Mouse (Mus musculus): ENCODE results near the gene Efcab9. TPM values are rescaled to one million over a fixed set of nuclear protein-coding genes. Genes with fewer than 3 reads are reported as not detected.
"Not testable (repeated sequence)": the region's sequence is repeated elsewhere in the genome, so short reads cannot be mapped to it uniquely, and the experiment has no call there.

The Efcab9 gene
- polyA plus RNA-seq, 1 experiment = 0.38 TPM

DNA sequence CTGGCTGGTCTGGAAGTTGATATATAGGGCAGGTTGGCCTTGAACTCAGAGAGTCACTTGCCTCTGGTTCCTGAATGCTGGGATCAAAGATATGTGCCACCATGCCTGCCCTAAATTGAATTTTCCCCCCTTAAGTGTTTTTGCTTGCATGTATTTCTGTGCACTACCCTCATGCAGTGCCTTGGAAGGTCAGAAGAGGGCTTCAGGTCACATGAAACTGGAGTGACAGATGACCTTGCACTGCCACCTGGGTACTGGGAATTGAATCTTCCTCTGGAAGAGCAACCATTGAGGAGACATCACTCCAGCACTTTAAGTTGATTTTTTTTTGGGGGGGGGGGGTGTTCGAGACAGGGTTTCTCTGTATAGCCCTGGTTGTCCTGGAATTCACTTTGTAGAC lies 1.7 kb downstream of the Efcab9 start:
- H3K4me1 ChIP-seq = peaks cover 38% of the 10 kb centered on the region
- H3K27me3 ChIP-seq (replicated peaks) = no peaks in the 10 kb centered on the region
- H3K9me3 ChIP-seq = no peaks in the 10 kb centered on the region
- H3K36me3 ChIP-seq (replicated peaks; ENCODE audit: low read length) = peaks cover 9% of the 10 kb centered on the region
- no peak for TF ChIP-seq GATA1 (IDR thresholded peaks at IDR 0.05; ENCODE audit: borderline replicate concordance, low read length)
- TF ChIP-seq FLI1 (IDR thresholded peaks at IDR 0.05; ENCODE audit: low read length) = no peak
- no peak overlapping the region for H3K4me3 ChIP-seq (replicated peaks)

- TF ChIP-seq GATA1 (IDR thresholded peaks at IDR 0.05; ENCODE audit: borderline replicate concordance, low read length) (no peak), FLI1 (IDR thresholded peaks at IDR 0.05; ENCODE audit: low read length) (no peak)
- peaks cover 12% of the 10 kb centered on the region for H3K36me3 ChIP-seq (replicated peaks; ENCODE audit: low read length)
- H3K4me3 ChIP-seq (replicated peaks) = no peak overlapping the region
Observed at GRCm38 (mm10) chr11:32527006-32527405, 4.9 kb downstream of the Efcab9 start.

DNA sequence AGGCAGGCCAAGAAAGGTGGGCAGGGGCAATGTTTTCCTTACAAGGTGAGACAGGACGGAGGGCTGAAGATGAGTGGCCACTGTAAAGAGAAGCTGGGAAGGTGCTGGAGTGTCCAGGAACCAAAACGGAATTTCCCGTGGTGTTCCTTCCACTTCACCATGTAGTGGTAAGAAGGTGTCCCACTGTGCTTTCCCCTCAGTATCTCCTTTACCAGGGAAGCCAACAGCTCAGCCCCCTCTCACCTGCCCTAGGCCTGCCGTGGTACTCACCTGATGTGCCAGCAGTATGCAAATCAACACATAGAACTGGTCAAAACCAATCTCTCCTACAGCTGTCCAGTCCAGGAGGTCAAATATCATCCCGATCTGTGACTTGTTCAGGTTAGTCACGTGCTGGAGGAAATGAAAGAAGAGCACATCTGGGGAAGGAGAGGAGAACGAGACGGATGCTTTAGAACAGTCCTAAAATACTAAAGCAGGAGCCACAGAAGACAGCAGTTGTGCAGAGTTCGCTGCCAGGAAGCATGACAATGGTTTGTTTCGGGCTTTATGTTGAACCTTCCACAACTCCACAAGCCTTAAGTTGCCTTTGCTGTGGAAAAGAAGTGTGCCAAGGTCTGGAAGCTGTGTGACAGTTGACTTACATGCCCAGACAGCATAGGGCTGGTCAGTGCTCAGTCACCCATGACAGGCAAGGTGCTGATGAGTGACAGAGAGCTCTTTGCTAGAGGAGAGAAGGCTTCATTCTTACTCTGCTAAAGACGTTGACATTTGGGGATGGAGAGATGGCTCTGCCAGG lies 7.6 kb downstream of the Efcab9 start:
- H3K9me3 ChIP-seq = no peaks in the 10 kb centered on the region
- H3K27me3 ChIP-seq (replicated peaks) = no peaks in the 10 kb centered on the region
- H3K36me3 ChIP-seq (replicated peaks; ENCODE audit: low read length) = peaks cover 24% of the 10 kb centered on the region
- no peak overlapping the region for H3K4me3 ChIP-seq (replicated peaks)
- H3K4me1 ChIP-seq = peaks cover 20% of the 10 kb centered on the region
- no peak for TF ChIP-seq FLI1 (IDR thresholded peaks at IDR 0.05; ENCODE audit: low read length)

More at GRCm38 (mm10) chr11:32527006-32527405, 4.9 kb downstream of the Efcab9 start:
- H3K9me3 ChIP-seq = no peaks in the 10 kb centered on the region
- H3K4me1 ChIP-seq = peaks cover 31% of the 10 kb centered on the region
- no peaks in the 10 kb centered on the region for H3K27me3 ChIP-seq (replicated peaks)

- no peak overlapping the region for H3K4me3 ChIP-seq (replicated peaks)
- H3K4me1 ChIP-seq = peaks cover 26% of the 10 kb centered on the region
- TF ChIP-seq GATA1 (IDR thresholded peaks at IDR 0.05; ENCODE audit: borderline replicate concordance, low read length) (no peak), FLI1 (IDR thresholded peaks at IDR 0.05; ENCODE audit: low read length) (no peak)
- no peaks in the 10 kb centered on the region for H3K27me3 ChIP-seq (replicated peaks)
- H3K36me3 ChIP-seq (replicated peaks; ENCODE audit: low read length) = peaks cover 35% of the 10 kb centered on the region
- H3K9me3 ChIP-seq = no peaks in the 10 kb centered on the region
Observed at GRCm38 (mm10) chr11:32521246-32521645, 10.6 kb downstream of the Efcab9 start.

DNA sequence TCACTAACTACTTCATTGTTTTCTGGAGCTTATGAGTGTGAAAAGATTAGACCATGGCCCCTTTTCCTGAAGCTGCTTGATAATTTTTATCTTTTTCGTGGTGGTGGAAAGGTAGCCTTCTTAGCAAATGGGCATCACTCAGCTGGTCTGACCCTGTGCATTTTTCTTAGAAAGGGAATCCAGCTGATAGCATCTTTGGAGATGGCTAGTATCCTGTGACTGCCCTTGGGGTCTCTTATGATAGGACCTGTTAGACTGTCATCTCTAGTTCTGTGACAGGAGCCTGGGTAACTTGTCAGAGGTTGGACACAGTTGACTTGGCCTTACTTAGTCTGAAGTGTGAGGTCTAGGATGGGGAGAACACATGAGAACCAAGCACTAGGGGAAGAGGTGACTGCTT lies 12.5 kb downstream of the Efcab9 start:
- Histone ChIP-seq H3K27me3 (replicated peaks) (no peaks in the 10 kb centered on the region), H3K4me1 (peaks cover 18% of the 10 kb centered on the region), H3K36me3 (replicated peaks; ENCODE audit: low read length) (peaks cover 41% of the 10 kb centered on the region), H3K9me3 (no peaks in the 10 kb centered on the region), H3K4me3 (replicated peaks) (no peak overlapping the region)
- TF ChIP-seq GATA1 (IDR thresholded peaks at IDR 0.05; ENCODE audit: borderline replicate concordance, low read length) = no peak
- no peak for TF ChIP-seq FLI1 (IDR thresholded peaks at IDR 0.05; ENCODE audit: low read length)

- Histone ChIP-seq H3K27me3 (replicated peaks) (no peaks in the 10 kb centered on the region), H3K4me3 (replicated peaks) (no peak overlapping the region), H3K9me3 (no peaks in the 10 kb centered on the region), H3K4me1 (peaks cover 17% of the 10 kb centered on the region; the same call in 1 of the 2 replicates), H3K36me3 (replicated peaks; ENCODE audit: low read length) (peaks cover 37% of the 10 kb centered on the region)
- TF ChIP-seq FLI1 (IDR thresholded peaks at IDR 0.05; ENCODE audit: low read length) = no peak
- no peak for TF ChIP-seq GATA1 (IDR thresholded peaks at IDR 0.05; ENCODE audit: borderline replicate concordance, low read length)
Observed at GRCm38 (mm10) chr11:32518770-32519169, 13.1 kb downstream of the Efcab9 start.

GRCm38 (mm10) chr11:32516916-32517712 lies 14.8 kb downstream of the Efcab9 start:
- TF ChIP-seq GATA1 (IDR thresholded peaks at IDR 0.05; ENCODE audit: borderline replicate concordance, low read length) (no peak), FLI1 (IDR thresholded peaks at IDR 0.05; ENCODE audit: low read length) (no peak)
- Histone ChIP-seq H3K4me1 (peaks cover 13% of the 10 kb centered on the region; the same call in 1 of the 2 replicates), H3K9me3 (no peaks in the 10 kb centered on the region), H3K4me3 (replicated peaks) (no peak overlapping the region), H3K27me3 (replicated peaks) (no peaks in the 10 kb centered on the region), H3K36me3 (replicated peaks; ENCODE audit: low read length) (peaks cover 34% of the 10 kb centered on the region)

DNA sequence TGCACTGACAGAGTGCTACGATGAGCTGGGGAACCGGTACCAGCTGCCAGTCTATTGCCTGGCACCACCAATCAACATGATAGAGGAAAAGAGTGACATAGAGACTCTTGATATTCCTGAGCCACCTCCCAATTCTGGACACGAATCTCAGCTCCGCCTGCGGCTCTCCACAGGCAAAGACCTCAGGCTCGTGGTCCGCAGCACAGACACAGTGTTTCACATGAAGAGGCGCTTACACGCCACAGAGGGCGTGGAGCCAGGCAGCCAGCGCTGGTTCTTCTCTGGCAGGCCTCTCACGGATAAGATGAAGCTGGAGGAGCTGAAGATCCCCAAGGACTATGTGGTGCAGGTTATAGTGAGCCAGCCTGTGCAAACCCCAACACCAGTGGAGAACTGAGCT lies 15.8 kb downstream of the Efcab9 start:
- no peaks in the 10 kb centered on the region for H3K9me3 ChIP-seq
- no peak for TF ChIP-seq FLI1 (IDR thresholded peaks at IDR 0.05; ENCODE audit: low read length)
- TF ChIP-seq GATA1 (IDR thresholded peaks at IDR 0.05; ENCODE audit: borderline replicate concordance, low read length) = no peak
- H3K27me3 ChIP-seq (replicated peaks) = no peaks in the 10 kb centered on the region
- H3K4me3 ChIP-seq (replicated peaks) = no peak overlapping the region
- peaks cover 31% of the 10 kb centered on the region for H3K36me3 ChIP-seq (replicated peaks; ENCODE audit: low read length)
- peaks cover 17% of the 10 kb centered on the region; the same call in 1 of the 2 replicates for H3K4me1 ChIP-seq

- H3K9me3 ChIP-seq; H3K27me3 ChIP-seq (replicated peaks); H3K4me3 ChIP-seq (replicated peaks): not testable (repeated sequence)
- H3K4me1 ChIP-seq = peaks cover 17% of the 10 kb centered on the region; the same call in 1 of the 2 replicates
- peaks cover 27% of the 10 kb centered on the region for H3K36me3 ChIP-seq (replicated peaks; ENCODE audit: low read length)
Observed at GRCm38 (mm10) chr11:32514853-32515252, 17.0 kb downstream of the Efcab9 start.

- H3K9me3 ChIP-seq = no peaks in the 10 kb centered on the region
- TF ChIP-seq FLI1 (IDR thresholded peaks at IDR 0.05; ENCODE audit: low read length) (no peak), GATA1 (IDR thresholded peaks at IDR 0.05; ENCODE audit: borderline replicate concordance, low read length) (no peak)
- no peak overlapping the region for H3K4me3 ChIP-seq (replicated peaks)
- H3K4me1 ChIP-seq = peaks cover 6% of the 10 kb centered on the region; the same call in 1 of the 2 replicates
- H3K27me3 ChIP-seq (replicated peaks) = no peaks in the 10 kb centered on the region
- peaks cover 4% of the 10 kb centered on the region for H3K36me3 ChIP-seq (replicated peaks; ENCODE audit: low read length)
Observed at GRCm38 (mm10) chr11:32510930-32511329, 21.0 kb downstream of the Efcab9 start.
